Mouse (Mus musculus): ENCODE data around the gene Amn. TPM values are rescaled to one million over a fixed set of nuclear protein-coding genes. Genes with fewer than 3 reads are reported as not detected.

The Amn gene
- polyA plus RNA-seq, 1 experiment: 0.43 TPM

DNA sequence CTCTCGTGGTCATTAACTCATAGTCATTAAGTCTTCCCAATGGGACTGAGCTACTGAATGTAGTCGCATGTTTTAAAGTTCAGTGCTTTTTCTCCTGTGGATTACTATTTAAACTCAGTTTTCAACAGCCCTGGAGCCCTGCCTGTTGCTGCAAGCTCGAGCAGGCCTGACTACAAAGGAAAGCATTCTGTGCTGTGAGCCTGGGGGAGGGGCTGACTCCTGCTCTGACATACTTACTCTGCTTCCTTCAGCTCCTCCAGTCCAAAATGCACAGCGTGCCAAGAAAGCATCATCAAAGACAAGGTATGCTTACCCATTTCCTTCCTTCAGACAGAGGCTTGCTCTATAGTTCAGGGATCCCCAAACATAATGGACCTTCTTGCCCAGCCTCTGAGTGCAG, 32.1 kb upstream of the Amn start:
- WGBS: 44% methylated on average over 4 of the region's 4 CpGs
- DNase-seq: no peak
- H3K4me3 ChIP-seq (replicated peaks; ENCODE audit: extremely low read depth, low read depth, low read length): no peak overlapping the region

DNA sequence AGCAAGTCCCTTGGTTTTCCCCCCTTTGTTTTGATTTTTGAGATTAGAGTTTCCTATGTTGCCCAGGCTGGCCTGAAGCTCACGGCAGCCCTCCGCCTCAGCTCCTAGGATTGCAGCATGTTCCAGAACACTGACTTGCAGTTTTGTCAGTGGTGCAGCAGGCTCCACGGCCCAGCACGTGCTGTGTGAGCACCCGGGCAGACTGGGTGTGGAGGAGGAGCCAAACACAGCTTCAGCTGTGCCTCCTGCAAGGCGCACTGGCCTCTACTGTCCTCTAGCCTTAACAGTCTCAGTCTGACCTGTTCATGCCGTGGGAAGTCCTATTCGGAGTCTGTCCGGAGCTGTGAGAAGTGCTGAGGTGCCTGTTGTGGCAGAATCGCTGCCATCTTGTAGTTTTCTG, 31.0 kb upstream of the Amn start:
- no peak overlapping the region for H3K4me3 ChIP-seq (replicated peaks; ENCODE audit: extremely low read depth, low read depth, low read length)
- 82% methylated on average over 10 of the region's 10 CpGs for WGBS
- no peak for DNase-seq
- TF ChIP-seq CTCF (IDR thresholded peaks at IDR 0.05; ENCODE audit: insufficient read depth, low read length) (no peak), POLR2A (IDR thresholded peaks at IDR 0.05; ENCODE audit: borderline replicate concordance, extremely low read depth, low read depth, low read length) (no peak)
- H3K4me1 ChIP-seq (ENCODE audit: control insufficient read depth, insufficient read depth, low read length): no peaks in the 10 kb centered on the region

More for the DNA sequence above, 32.1 kb upstream of the Amn start:
- peaks cover 3% of the 10 kb centered on the region; the same call in 1 of the 2 replicates for H3K4me1 ChIP-seq (ENCODE audit: control insufficient read depth, insufficient read depth, low read length)
- no peak for TF ChIP-seq POLR2A (IDR thresholded peaks at IDR 0.05; ENCODE audit: borderline replicate concordance, extremely low read depth, low read depth, low read length)
- no peak for TF ChIP-seq CTCF (IDR thresholded peaks at IDR 0.05; ENCODE audit: insufficient read depth, low read length)

DNA sequence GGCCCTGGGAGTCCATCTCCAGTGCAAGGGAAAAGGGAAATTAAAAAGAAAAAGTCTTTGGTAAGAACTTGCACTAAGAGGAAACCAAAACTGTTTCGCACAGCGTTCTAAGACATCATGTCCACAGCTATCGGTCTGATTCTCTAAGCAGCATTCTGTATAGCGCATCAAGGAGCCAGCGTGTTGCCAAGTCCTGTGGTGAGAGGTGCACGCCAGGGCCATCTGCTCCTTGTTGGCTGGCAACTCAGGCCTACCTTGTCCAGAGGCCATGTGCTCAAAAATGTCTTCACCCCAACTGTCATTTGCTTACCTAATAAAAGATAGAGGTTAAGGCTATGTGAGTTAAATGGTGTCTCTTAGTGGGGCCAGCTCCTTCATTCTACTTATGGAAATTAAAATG, 29.0 kb upstream of the Amn start:
- 93% methylated on average over 6 of the region's 6 CpGs for WGBS
- TF ChIP-seq CTCF (IDR thresholded peaks at IDR 0.05; ENCODE audit: insufficient read depth, low read length): no peak
- no peak for TF ChIP-seq POLR2A (IDR thresholded peaks at IDR 0.05; ENCODE audit: borderline replicate concordance, extremely low read depth, low read depth, low read length)
- H3K4me1 ChIP-seq (ENCODE audit: control insufficient read depth, insufficient read depth, low read length): no peaks in the 10 kb centered on the region
- no peak for DNase-seq
- no peak overlapping the region for H3K4me3 ChIP-seq (replicated peaks; ENCODE audit: extremely low read depth, low read depth, low read length)

DNA sequence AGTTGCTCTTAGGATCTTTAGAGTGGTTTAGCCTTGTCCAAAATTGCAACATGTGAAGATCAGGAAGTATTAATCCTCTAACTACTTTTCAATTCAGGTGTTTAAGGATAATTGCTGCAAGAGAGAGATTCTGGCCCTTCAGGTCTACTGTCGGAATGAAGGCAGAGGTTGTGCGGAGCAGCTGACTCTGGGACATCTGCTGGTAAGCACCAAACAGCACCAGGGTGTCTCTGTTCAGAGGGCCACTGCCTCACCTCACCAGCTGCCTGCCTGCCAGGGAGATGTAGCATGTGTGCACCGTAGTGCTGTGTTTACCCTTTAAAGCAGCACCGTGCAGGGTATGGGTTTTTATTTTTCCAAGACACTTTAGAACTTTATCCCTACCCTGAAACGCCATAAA, 28.5 kb upstream of the Amn start:
- TF ChIP-seq POLR2A (IDR thresholded peaks at IDR 0.05; ENCODE audit: borderline replicate concordance, extremely low read depth, low read depth, low read length) (no peak), CTCF (IDR thresholded peaks at IDR 0.05; ENCODE audit: insufficient read depth, low read length) (no peak)
- no peak for DNase-seq
- 90% methylated on average over 5 of the region's 5 CpGs for WGBS
- no peak overlapping the region for H3K4me3 ChIP-seq (replicated peaks; ENCODE audit: extremely low read depth, low read depth, low read length)
- no peaks in the 10 kb centered on the region for H3K4me1 ChIP-seq (ENCODE audit: control insufficient read depth, insufficient read depth, low read length)

DNA sequence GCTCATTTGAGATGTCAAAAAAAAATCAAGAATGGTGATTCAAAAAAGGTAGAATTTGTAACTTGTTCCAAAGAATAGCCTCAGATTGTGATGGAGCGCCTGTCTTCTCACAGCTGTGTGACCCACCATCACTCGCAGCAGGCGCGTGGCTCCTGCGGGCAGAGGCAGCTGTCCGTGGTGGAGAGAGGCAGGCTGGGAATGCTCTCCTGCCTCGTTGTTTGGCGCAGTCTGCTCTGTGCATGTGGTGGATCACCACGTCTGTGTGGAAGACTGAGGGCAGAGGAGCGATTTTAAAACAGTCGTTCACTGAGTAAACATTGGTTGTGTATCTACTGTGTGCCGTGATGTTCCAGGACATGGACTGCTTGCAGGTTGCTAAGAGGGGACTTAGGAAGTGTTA, 27.2 kb upstream of the Amn start:
- no peak for DNase-seq
- H3K4me3 ChIP-seq (replicated peaks; ENCODE audit: extremely low read depth, low read depth, low read length): no peak overlapping the region
- TF ChIP-seq POLR2A (IDR thresholded peaks at IDR 0.05; ENCODE audit: borderline replicate concordance, extremely low read depth, low read depth, low read length) (no peak), CTCF (IDR thresholded peaks at IDR 0.05; ENCODE audit: insufficient read depth, low read length) (no peak)
- 88% methylated on average over 12 of the region's 12 CpGs for WGBS
- no peaks in the 10 kb centered on the region for H3K4me1 ChIP-seq (ENCODE audit: control insufficient read depth, insufficient read depth, low read length)

DNA sequence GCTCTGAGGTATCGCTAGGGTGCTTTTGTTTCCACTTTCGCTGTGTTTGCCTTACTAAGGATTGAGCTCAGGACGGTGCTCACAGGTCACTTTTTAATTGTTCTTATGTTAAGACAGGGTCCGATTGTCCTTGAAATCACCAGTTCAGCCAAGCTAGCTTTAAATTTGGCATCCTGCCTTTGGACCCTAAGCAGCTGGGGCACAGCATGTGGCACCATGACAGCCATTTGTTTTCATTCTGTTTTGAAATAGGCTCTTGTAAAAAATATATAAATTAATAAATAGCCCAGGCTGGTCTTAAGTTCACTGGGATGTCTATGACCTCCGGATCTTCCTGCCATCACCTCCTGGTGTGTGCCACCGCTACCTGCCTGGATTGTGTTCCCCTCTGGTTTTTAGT, 25.8 kb upstream of the Amn start:
- DNase-seq: no peak
- no peaks in the 10 kb centered on the region for H3K4me1 ChIP-seq (ENCODE audit: control insufficient read depth, insufficient read depth, low read length)
- TF ChIP-seq CTCF (IDR thresholded peaks at IDR 0.05; ENCODE audit: insufficient read depth, low read length) (no peak), POLR2A (IDR thresholded peaks at IDR 0.05; ENCODE audit: borderline replicate concordance, extremely low read depth, low read depth, low read length) (no peak)
- 73% methylated on average over 6 of the region's 6 CpGs for WGBS
- H3K4me3 ChIP-seq (replicated peaks; ENCODE audit: extremely low read depth, low read depth, low read length): no peak overlapping the region

DNA sequence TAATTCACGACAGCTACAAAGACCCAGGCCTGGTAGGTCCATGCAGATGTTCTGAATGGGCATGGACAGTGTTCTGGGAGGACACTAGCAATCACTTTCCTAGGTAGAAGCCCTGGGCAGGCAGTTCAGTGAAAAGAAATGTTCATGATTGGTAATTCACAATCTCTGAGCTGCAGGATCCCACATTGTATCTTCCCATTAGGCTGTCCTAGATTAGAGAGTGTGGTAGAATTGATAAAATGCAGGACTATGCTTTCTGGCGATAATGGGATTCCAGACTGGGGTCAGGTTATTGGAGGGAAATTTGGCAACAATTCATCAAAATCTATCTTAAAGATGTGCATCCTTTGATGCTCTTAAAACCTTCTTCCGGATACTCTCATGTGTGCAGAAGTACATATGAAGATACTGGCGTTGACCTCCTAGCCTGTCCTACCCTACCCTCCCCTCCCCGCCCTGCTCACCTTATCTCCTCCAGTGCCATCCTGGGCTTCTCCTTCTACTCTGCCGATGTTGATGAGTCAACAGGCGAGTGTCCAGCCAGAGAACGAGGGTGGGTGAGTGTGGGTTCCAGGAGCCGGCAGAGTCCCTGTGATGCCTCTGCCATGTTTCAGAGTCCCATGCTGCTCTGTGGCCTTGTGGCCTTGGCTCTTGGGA, 24.0 kb upstream of the Amn start:
- no peak overlapping the region for H3K4me3 ChIP-seq (replicated peaks; ENCODE audit: extremely low read depth, low read depth, low read length)
- TF ChIP-seq POLR2A (IDR thresholded peaks at IDR 0.05; ENCODE audit: borderline replicate concordance, extremely low read depth, low read depth, low read length) (no peak), CTCF (IDR thresholded peaks at IDR 0.05; ENCODE audit: insufficient read depth, low read length) (no peak)
- no peak for DNase-seq
- 91% methylated on average over 9 of the region's 9 CpGs for WGBS
- H3K4me1 ChIP-seq (ENCODE audit: control insufficient read depth, insufficient read depth, low read length): no peaks in the 10 kb centered on the region

DNA sequence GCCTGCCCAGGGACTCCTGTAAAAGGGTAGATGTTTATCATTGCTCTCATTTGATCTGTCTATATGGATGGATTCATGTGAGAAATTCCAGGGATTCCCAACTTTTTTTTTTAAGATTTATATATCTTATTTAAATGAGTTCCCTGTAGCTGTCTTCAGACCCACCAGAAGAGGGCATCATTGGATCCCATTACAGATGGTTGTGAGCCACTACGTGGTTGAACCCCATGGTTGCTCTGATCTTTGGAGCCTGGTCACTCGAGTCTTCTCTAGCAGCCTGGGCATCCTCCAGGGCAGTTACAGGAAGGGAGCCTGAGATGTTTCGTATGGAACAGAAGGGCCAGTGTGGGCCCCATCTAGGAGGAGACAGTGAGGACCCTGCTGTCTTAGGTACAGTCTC, 21.8 kb upstream of the Amn start:
- H3K4me1 ChIP-seq (ENCODE audit: control insufficient read depth, insufficient read depth, low read length): no peaks in the 10 kb centered on the region
- WGBS: 62% methylated on average over 3 of the region's 3 CpGs
- no peak overlapping the region for H3K4me3 ChIP-seq (replicated peaks; ENCODE audit: extremely low read depth, low read depth, low read length)
- TF ChIP-seq POLR2A (IDR thresholded peaks at IDR 0.05; ENCODE audit: borderline replicate concordance, extremely low read depth, low read depth, low read length) (no peak), CTCF (IDR thresholded peaks at IDR 0.05; ENCODE audit: insufficient read depth, low read length) (no peak)
- no peak for DNase-seq

DNA sequence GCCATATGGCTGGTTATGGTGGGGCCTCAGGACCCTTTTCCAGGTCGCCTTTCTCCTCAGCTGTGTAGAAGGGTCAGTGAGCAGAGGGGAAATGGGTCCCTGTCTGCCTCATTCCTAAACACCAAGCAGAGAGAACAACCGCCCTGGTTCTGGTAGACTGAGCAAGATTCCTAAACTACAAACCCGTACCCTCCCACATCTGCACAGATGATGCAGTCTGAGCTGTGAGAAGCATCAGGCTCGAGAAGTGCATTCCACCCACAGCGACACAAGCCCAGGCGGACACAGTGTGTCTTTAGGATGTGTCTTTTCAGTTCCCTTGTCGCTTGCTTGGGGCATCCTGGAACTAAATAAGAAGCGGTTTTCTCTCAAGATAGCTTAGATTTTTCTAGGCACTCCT, 20.8 kb upstream of the Amn start:
- H3K4me3 ChIP-seq (replicated peaks; ENCODE audit: extremely low read depth, low read depth, low read length): no peak overlapping the region
- 90% methylated on average over 8 of the region's 8 CpGs for WGBS

DNA sequence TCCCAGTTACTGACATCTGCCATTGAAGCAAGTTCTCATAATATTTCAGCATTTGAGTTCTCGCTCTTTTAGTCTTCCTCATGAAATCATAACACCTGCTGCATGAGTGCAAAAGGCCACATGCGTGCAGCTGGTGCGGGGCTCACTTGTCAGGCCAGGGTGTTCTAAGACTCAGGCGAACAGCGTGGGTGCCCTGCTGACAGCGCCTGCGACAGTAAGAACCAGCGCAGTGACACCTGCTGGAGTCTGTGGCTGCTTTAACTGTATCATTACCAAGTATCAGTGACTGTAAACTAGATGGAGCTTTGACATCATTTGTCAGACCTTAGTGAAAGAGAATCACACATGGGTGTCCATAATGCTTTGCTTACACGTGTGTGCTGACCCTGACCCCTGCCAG, 19.7 kb upstream of the Amn start:
- no peak for DNase-seq
- 73% methylated on average over 9 of the region's 9 CpGs for WGBS
- H3K4me3 ChIP-seq (replicated peaks; ENCODE audit: extremely low read depth, low read depth, low read length): no peak overlapping the region
- no peaks in the 10 kb centered on the region for H3K4me1 ChIP-seq (ENCODE audit: control insufficient read depth, insufficient read depth, low read length)
- TF ChIP-seq POLR2A (IDR thresholded peaks at IDR 0.05; ENCODE audit: borderline replicate concordance, extremely low read depth, low read depth, low read length) (no peak), CTCF (IDR thresholded peaks at IDR 0.05; ENCODE audit: insufficient read depth, low read length) (no peak)

More for the DNA sequence above, 20.8 kb upstream of the Amn start:
- no peaks in the 10 kb centered on the region for H3K4me1 ChIP-seq (ENCODE audit: control insufficient read depth, insufficient read depth, low read length)
- no peak for DNase-seq
- TF ChIP-seq POLR2A (IDR thresholded peaks at IDR 0.05; ENCODE audit: borderline replicate concordance, extremely low read depth, low read depth, low read length) (no peak), CTCF (IDR thresholded peaks at IDR 0.05; ENCODE audit: insufficient read depth, low read length) (no peak)

All from lung, adult 2 months (tissue).